In genomic region chr8:49236822-49237071, GRCm38 (mm10) we compare ENCODE assay signal across 28 mouse cellular contexts.
DNase-seq lines count a peak whose midpoint lies in the region; ATAC-seq and TF ChIP-seq lines count a peak whose summit lies in the region.
"Had no signal": no experiment of that assay in that cellular context is flagged by ENCODE, and none has a peak within 500 bp of the region (broad histone marks: within the 10 kb centered on the region; RNA-seq: fewer than 3 reads in every experiment).

No protein-coding gene starts in this region.

- no peaks in the 10 kb centered on the region for H3K27me3 ChIP-seq in forebrain, embryonic 11.5 days (ENCODE audit: control insufficient read depth, insufficient read depth, low read length)
- no peaks in the 10 kb centered on the region for H3K27me3 ChIP-seq in forebrain, embryonic 14.5 days (replicated peaks; ENCODE audit: control insufficient read depth, insufficient read depth, low read length)
- H3K27me3 ChIP-seq in midbrain, embryonic 12.5 days = no peaks in the 10 kb centered on the region
- H3K27me3 ChIP-seq in midbrain, postnatal 0 days (ENCODE audit: insufficient read depth, low read length) = no peaks in the 10 kb centered on the region
- H3K27me3 ChIP-seq in neural tube, embryonic 13.5 days = no peaks in the 10 kb centered on the region
- no peaks in the 10 kb centered on the region for H3K27me3 ChIP-seq in neural tube, embryonic 15.5 days (replicated peaks)
- H3K27me3 ChIP-seq: embryonic facial prominence, embryonic 15.5 days; heart, embryonic 15.5 days; limb, embryonic 12.5 days; liver, embryonic 15.5 days had no signal

- no peak for ATAC-seq in forebrain, embryonic 11.5 days (replicated peaks; ENCODE audit: low FRiP score)
- no peak for ATAC-seq in forebrain, embryonic 14.5 days
- 0 out of 2 replicates have a peak, but pooled peaks have one; percentile 16 for ATAC-seq in midbrain, embryonic 12.5 days (ENCODE audit: low FRiP score, low read depth)
- no peak for ATAC-seq in midbrain, postnatal 0 days (ENCODE audit: low FRiP score)
- ATAC-seq in neural tube, embryonic 13.5 days (ENCODE audit: low read depth) = peak; percentile 61; the same call in 1 of the 2 replicates
- ATAC-seq in neural tube, embryonic 15.5 days (ENCODE audit: low FRiP score) = no peak

- 46% methylated on average over 4 of the region's 4 CpGs for WGBS in forebrain, embryonic 11.5 days
- 29% methylated on average over 4 of the region's 4 CpGs for WGBS in forebrain, embryonic 14.5 days
- WGBS in midbrain, embryonic 12.5 days = 64% methylated on average over 4 of the region's 4 CpGs
- 54% methylated on average over 4 of the region's 4 CpGs for WGBS in midbrain, postnatal 0 days
- WGBS in neural tube, embryonic 13.5 days = 26% methylated on average over 4 of the region's 4 CpGs
- 30% methylated on average over 4 of the region's 4 CpGs for WGBS in neural tube, embryonic 15.5 days

- H3K9ac ChIP-seq in forebrain, embryonic 11.5 days (ENCODE audit: low read length) = no peak overlapping the region
- no peak overlapping the region for H3K9ac ChIP-seq in forebrain, embryonic 14.5 days (ENCODE audit: low read length)
- no peak overlapping the region for H3K9ac ChIP-seq in midbrain, embryonic 12.5 days (replicated peaks)
- no peak overlapping the region for H3K9ac ChIP-seq in midbrain, postnatal 0 days (replicated peaks; ENCODE audit: low read length, poor library complexity, severe bottlenecking)
- H3K9ac ChIP-seq in neural tube, embryonic 13.5 days = no peak overlapping the region
- no peak overlapping the region for H3K9ac ChIP-seq in neural tube, embryonic 15.5 days (replicated peaks)
- H3K9ac ChIP-seq: embryonic facial prominence, embryonic 15.5 days; heart, embryonic 15.5 days; limb, embryonic 12.5 days; liver, embryonic 15.5 days; lung, embryonic 14.5 days had no signal

- H3K9me3 ChIP-seq in forebrain, embryonic 11.5 days (ENCODE audit: control insufficient read depth, low read length) = no peaks in the 10 kb centered on the region
- H3K9me3 ChIP-seq in forebrain, embryonic 14.5 days (replicated peaks; ENCODE audit: control insufficient read depth, low read length) = no peaks in the 10 kb centered on the region
- no peaks in the 10 kb centered on the region for H3K9me3 ChIP-seq in midbrain, embryonic 12.5 days
- no peaks in the 10 kb centered on the region for H3K9me3 ChIP-seq in midbrain, postnatal 0 days (ENCODE audit: low read length)
- H3K9me3 ChIP-seq in neural tube, embryonic 13.5 days = no peaks in the 10 kb centered on the region
- H3K9me3 ChIP-seq in neural tube, embryonic 15.5 days (replicated peaks) = no peaks in the 10 kb centered on the region
- H3K9me3 ChIP-seq: embryonic facial prominence, embryonic 10.5 days; embryonic facial prominence, embryonic 15.5 days; heart, embryonic 10.5 days; heart, embryonic 15.5 days; limb, embryonic 12.5 days; liver, embryonic 15.5 days had no signal

- H3K36me3 ChIP-seq in forebrain, embryonic 11.5 days (ENCODE audit: control insufficient read depth, insufficient read depth, low read length) = no peaks in the 10 kb centered on the region
- no peaks in the 10 kb centered on the region for H3K36me3 ChIP-seq in forebrain, embryonic 14.5 days (ENCODE audit: control insufficient read depth, insufficient read depth, low read length)
- no peaks in the 10 kb centered on the region for H3K36me3 ChIP-seq in midbrain, embryonic 12.5 days
- no peaks in the 10 kb centered on the region for H3K36me3 ChIP-seq in midbrain, postnatal 0 days (ENCODE audit: insufficient read depth, low read length)
- no peaks in the 10 kb centered on the region for H3K36me3 ChIP-seq in neural tube, embryonic 13.5 days
- no peaks in the 10 kb centered on the region for H3K36me3 ChIP-seq in neural tube, embryonic 15.5 days
- H3K36me3 ChIP-seq: embryonic facial prominence, embryonic 10.5 days; embryonic facial prominence, embryonic 15.5 days; G1E; heart, embryonic 10.5 days; heart, embryonic 15.5 days; limb, embryonic 12.5 days; liver, embryonic 15.5 days had no signal

- H3K4me2 ChIP-seq in forebrain, embryonic 11.5 days (ENCODE audit: low read depth, low read length, severe bottlenecking) = no peak overlapping the region
- no peak overlapping the region for H3K4me2 ChIP-seq in forebrain, embryonic 14.5 days (ENCODE audit: low read length)
- H3K4me2 ChIP-seq in midbrain, embryonic 12.5 days (replicated peaks) = no peak overlapping the region
- no peak overlapping the region for H3K4me2 ChIP-seq in midbrain, postnatal 0 days (ENCODE audit: low read depth, low read length, poor library complexity, severe bottlenecking)
- peak overlapping the region; percentile 16; the same call in 1 of the 2 replicates for H3K4me2 ChIP-seq in neural tube, embryonic 13.5 days
- H3K4me2 ChIP-seq in neural tube, embryonic 15.5 days = no peak overlapping the region
- H3K4me2 ChIP-seq: embryonic facial prominence, embryonic 15.5 days; heart, embryonic 15.5 days; limb, embryonic 12.5 days; liver, embryonic 15.5 days; lung, embryonic 14.5 days had no signal

- no peak for TF ChIP-seq CTCF in midbrain, postnatal 0 days (IDR thresholded peaks at IDR 0.05)

- DNase-seq in forebrain, embryonic 11.5 days (ENCODE audit: low spot score) = no peak
- no peak for DNase-seq in forebrain, embryonic 14.5 days (ENCODE audit: low spot score)
- no peak for DNase-seq in midbrain, postnatal 0 days (ENCODE audit: low spot score)
- no peak for DNase-seq in layer of hippocampus, adult 9-11 months
- DNase-seq: adrenal gland, adult 8-10 months; cerebellum, adult 8-10 months; cerebellum, postnatal 25 days; gastrocnemius, postnatal 25 days; heart, adult 11 months; kidney, adult 11 months; kidney, postnatal 14 days; lung, embryonic 14.5 days; lung, postnatal 14 days; right cerebral cortex, postnatal 4 days; thymus, adult 18-20 months; thymus, postnatal 25 days had no signal

- peaks cover 8% of the 10 kb centered on the region; the same call in 1 of the 2 replicates for H3K4me1 ChIP-seq in forebrain, embryonic 11.5 days (replicated peaks; ENCODE audit: control insufficient read depth, insufficient read depth, low read length)
- no peaks in the 10 kb centered on the region for H3K4me1 ChIP-seq in forebrain, embryonic 14.5 days (ENCODE audit: control insufficient read depth, insufficient read depth, low read length)
- 0 out of 2 replicates have a peak, but pooled peaks cover 3% of the 10 kb centered on the region for H3K4me1 ChIP-seq in midbrain, embryonic 12.5 days
- H3K4me1 ChIP-seq in midbrain, postnatal 0 days (ENCODE audit: insufficient read depth, low read length) = no peaks in the 10 kb centered on the region
- peaks cover 13% of the 10 kb centered on the region for H3K4me1 ChIP-seq in neural tube, embryonic 13.5 days (replicated peaks)
- no peaks in the 10 kb centered on the region for H3K4me1 ChIP-seq in neural tube, embryonic 15.5 days
- H3K4me1 ChIP-seq: embryonic facial prominence, embryonic 15.5 days; heart, embryonic 10.5 days; heart, embryonic 15.5 days; limb, embryonic 12.5 days; liver, embryonic 15.5 days had no signal

- peak overlapping the region; percentile 31; the same call in 1 of the 2 replicates for H3K27ac ChIP-seq in forebrain, embryonic 11.5 days (ENCODE audit: low read depth, low read length)
- no peak overlapping the region for H3K27ac ChIP-seq in forebrain, embryonic 14.5 days (ENCODE audit: low read depth, low read length)
- 0 out of 2 replicates have a peak overlapping the region, but pooled peaks have one; percentile 27 for H3K27ac ChIP-seq in midbrain, embryonic 12.5 days (replicated peaks)
- H3K27ac ChIP-seq in midbrain, postnatal 0 days (ENCODE audit: low read depth, low read length) = no peak overlapping the region
- H3K27ac ChIP-seq in neural tube, embryonic 13.5 days (replicated peaks) = peak overlapping the region; percentile 82
- no peak overlapping the region for H3K27ac ChIP-seq in neural tube, embryonic 15.5 days (replicated peaks)
- H3K27ac ChIP-seq: embryonic facial prominence, embryonic 10.5 days; embryonic facial prominence, embryonic 15.5 days; heart, embryonic 10.5 days; heart, embryonic 15.5 days; left cerebral cortex, adult 2 months; limb, embryonic 12.5 days; liver, embryonic 15.5 days; stomach, postnatal 0 days had no signal

- H3K4me3 ChIP-seq in forebrain, embryonic 11.5 days (ENCODE audit: low read depth, low read length) = no peak overlapping the region
- H3K4me3 ChIP-seq in forebrain, embryonic 14.5 days (ENCODE audit: low read depth, low read length) = no peak overlapping the region
- H3K4me3 ChIP-seq in midbrain, embryonic 12.5 days = no peak overlapping the region
- H3K4me3 ChIP-seq in midbrain, postnatal 0 days (ENCODE audit: low read depth, low read length) = no peak overlapping the region
- no peak overlapping the region for H3K4me3 ChIP-seq in neural tube, embryonic 13.5 days
- no peak overlapping the region for H3K4me3 ChIP-seq in neural tube, embryonic 15.5 days (replicated peaks)
- H3K4me3 ChIP-seq: embryonic facial prominence, embryonic 10.5 days; embryonic facial prominence, embryonic 15.5 days; heart, embryonic 10.5 days; heart, embryonic 15.5 days; left cerebral cortex, adult 2 months; limb, embryonic 12.5 days; liver, embryonic 15.5 days had no signal

Comparison
In these comparisons a context has a peak if more than half of its experiments do, and no peak if none do; other contexts are left out.
1. ATAC-seq: peak in midbrain, embryonic 12.5 days (single experiment) and neural tube, embryonic 13.5 days (single experiment); none in forebrain, embryonic 11.5 days (single experiment), forebrain, embryonic 14.5 days (single experiment), midbrain, postnatal 0 days (single experiment) and neural tube, embryonic 15.5 days (single experiment).
2. H3K27ac ChIP-seq: peak in forebrain, embryonic 11.5 days (single experiment), midbrain, embryonic 12.5 days (single experiment) and neural tube, embryonic 13.5 days (single experiment); none in forebrain, embryonic 14.5 days (single experiment), midbrain, postnatal 0 days (single experiment) and neural tube, embryonic 15.5 days (single experiment).